Mouse (Mus musculus) liver, postnatal 0 days (tissue): Measurements from ENCODE around the gene Senp8.

Experiments used
- CTCF ChIP-seq: sonication (generic); IDR thresholded peaks from 2 replicates; pipeline ENCODE4 v1.5.1; 2016; ENCODE audit warnings: antibody characterized with exemption, low read depth
- EP300 ChIP-seq: IDR thresholded peaks from 2 replicates; pipeline ENCODE4 v1.6.1; 2016; ENCODE audit warnings: antibody characterized with exemption, low read depth, mild to moderate bottlenecking

- TF ChIP-seq CTCF (no peak), EP300 (no peak)
Observed at GRCm38 (mm10) chr9:59755199-59755598, 4.7 kb upstream of the Senp8 start.
